Mouse (Mus musculus) MEL (cell line): Measurements from ENCODE around the gene Hvcn1.

Experiments
- CHD2 ChIP-seq: IDR thresholded peaks from 2 replicates; pipeline ENCODE4 v1.6.1; 2011; ENCODE audit warnings: low read length, improper control_type of control experiment
- CTCF ChIP-seq, 3 experiments: IDR thresholded peaks in 2 of 3; conservative IDR thresholded peaks in 1 of 3; 2 replicates each; pipeline ENCODE4 v1.5.1; 2011 to 2012; ENCODE audit warnings: low read length in 3 of 3, low read depth in 2 of 3, mild to moderate bottlenecking in 2 of 3, improper control_type of control experiment in 1 of 3, inconsistent platforms in 1 of 3, mixed read lengths in 1 of 3, moderate library complexity in 1 of 3; ENCODE audit not compliant: control insufficient read depth in 1 of 3, insufficient read depth in 1 of 3, poor library complexity in 1 of 3, severe bottlenecking in 1 of 3
- E2F4 ChIP-seq: IDR thresholded peaks from 2 replicates; pipeline ENCODE4 v1.6.1; 2011; ENCODE audit warnings: low read depth, low read length, improper control_type of control experiment, borderline replicate concordance
- EP300 ChIP-seq, 2 experiments: IDR thresholded peaks; 2 replicates each; pipeline ENCODE4 v1.6.1; 2011; ENCODE audit warnings: improper control_type of control experiment in 2 of 2, low read length in 2 of 2, low read depth in 1 of 2, mild to moderate bottlenecking in 1 of 2
- KAT2A ChIP-seq: conservative IDR thresholded peaks from 2 replicates; pipeline ENCODE4 v1.6.1; 2012; ENCODE audit warnings: low read depth, low read length, improper control_type of control experiment, inconsistent platforms
- MAFK ChIP-seq: IDR thresholded peaks from 2 replicates; pipeline ENCODE4 v1.6.1; 2011; ENCODE audit warnings: low read depth, mild to moderate bottlenecking, low read length, improper control_type of control experiment, borderline replicate concordance
- MYB ChIP-seq: IDR thresholded peaks from 2 replicates; pipeline ENCODE4 v1.6.1; 2011; ENCODE audit warnings: mild to moderate bottlenecking, low read depth, low read length, improper control_type of control experiment
- NELFE ChIP-seq: IDR thresholded peaks from 2 replicates; pipeline ENCODE4 v1.6.1; 2011; ENCODE audit warnings: low read depth, low read length, improper control_type of control experiment
- POLR2A ChIP-seq, 2 experiments: IDR thresholded peaks; 2 replicates each; pipeline ENCODE4 v1.6.1; 2011 to 2012; ENCODE audit warnings: low read length in 2 of 2, mild to moderate bottlenecking in 2 of 2, control low read depth in 1 of 2, improper control_type of control experiment in 1 of 2, low read depth in 1 of 2, moderate library complexity in 1 of 2; ENCODE audit not compliant: control insufficient read depth in 1 of 2, insufficient read depth in 1 of 2, poor library complexity in 1 of 2
- SIN3A ChIP-seq: IDR thresholded peaks from 2 replicates; pipeline ENCODE4 v1.6.1; 2012; ENCODE audit warnings: low read length, improper control_type of control experiment, inconsistent platforms
- TAL1 ChIP-seq: IDR thresholded peaks from 2 replicates; pipeline ENCODE4 v1.6.1; 2012; ENCODE audit warnings: mild to moderate bottlenecking, inconsistent platforms, low read length, moderate library complexity, mixed read lengths
- ZC3H11A ChIP-seq: IDR thresholded peaks from 2 replicates; pipeline ENCODE4 v1.6.1; 2012; ENCODE audit warnings: low read depth, mild to moderate bottlenecking, inconsistent platforms, low read length, improper control_type of control experiment
- ZKSCAN1 ChIP-seq: IDR thresholded peaks from 2 replicates; pipeline ENCODE4 v1.6.1; 2012; ENCODE audit warnings: low read depth, mild to moderate bottlenecking, inconsistent platforms, low read length, improper control_type of control experiment, moderate library complexity
- ZNF384 ChIP-seq: IDR thresholded peaks from 2 replicates; pipeline ENCODE4 v1.6.1; 2012; ENCODE audit warnings: low read depth, mild to moderate bottlenecking, inconsistent platforms, low read length, improper control_type of control experiment

GRCm38 (mm10) chr5:122158557-122159515, 47.8 kb upstream of the Hvcn1 start:
- TF ChIP-seq POLR2A (IDR thresholded peaks at IDR 0.05; ENCODE audit: control insufficient read depth in 1 of 2, insufficient read depth in 1 of 2, low read depth in 1 of 2, low read length in 2 of 2, poor library complexity in 1 of 2) (peak; percentile 22 to 54; a peak in 1 of 4 replicates), CTCF (IDR thresholded peaks at IDR 0.05 in 2 of 3, conservative IDR thresholded peaks at IDR 0.05 in 1 of 3; ENCODE audit: control insufficient read depth in 1 of 3, insufficient read depth in 1 of 3, low read depth in 2 of 3, low read length in 3 of 3, poor library complexity in 1 of 3, severe bottlenecking in 1 of 3) (no peak), ZC3H11A (no peak), KAT2A (no peak), ZNF384 (no peak), CHD2 (no peak), TAL1 (no peak), MYB (no peak), EP300 (IDR thresholded peaks at IDR 0.05; ENCODE audit: low read depth in 1 of 2, low read length in 2 of 2) (no peak), NELFE (peak; percentile 54; the same call in 1 of the 2 replicates), ZKSCAN1 (no peak), SIN3A (no peak; the same call in 1 of the 2 replicates), E2F4 (no peak), MAFK (no peak)
